Mouse (Mus musculus): Measurements from ENCODE around the gene Anpep. TPM values are rescaled to one million over a fixed set of nuclear protein-coding genes. Genes with fewer than 3 reads are reported as not detected.
A peak's percentile ranks its signal among the peaks of the same experiment; 100 is the strongest.

Anpep gene
- total RNA-seq, 2 experiments from 2014 or later = 1.8 TPM; not detected in 1

DNA sequence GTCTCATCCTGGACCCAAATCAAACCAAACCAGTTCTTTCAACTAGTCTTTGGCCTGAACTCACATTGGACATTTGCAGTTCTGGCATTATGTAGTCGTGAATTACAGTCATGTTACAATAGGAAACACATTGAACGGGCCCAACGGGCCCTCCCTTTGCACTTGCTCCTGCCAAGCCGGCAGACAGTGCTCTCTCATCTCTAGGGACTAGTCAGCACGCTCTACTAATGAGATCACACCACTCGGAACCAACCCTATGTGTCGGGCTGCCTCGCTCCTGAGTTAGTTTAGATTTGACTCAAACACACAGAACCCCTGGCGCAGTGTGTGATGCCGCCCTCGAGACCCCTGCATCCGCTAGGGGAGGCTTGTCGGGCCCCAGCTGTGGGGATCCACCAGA is 7.0 kb upstream of the Anpep start:
- ATAC-seq (ENCODE audit: poor library complexity, severe bottlenecking) = no peak

DNA sequence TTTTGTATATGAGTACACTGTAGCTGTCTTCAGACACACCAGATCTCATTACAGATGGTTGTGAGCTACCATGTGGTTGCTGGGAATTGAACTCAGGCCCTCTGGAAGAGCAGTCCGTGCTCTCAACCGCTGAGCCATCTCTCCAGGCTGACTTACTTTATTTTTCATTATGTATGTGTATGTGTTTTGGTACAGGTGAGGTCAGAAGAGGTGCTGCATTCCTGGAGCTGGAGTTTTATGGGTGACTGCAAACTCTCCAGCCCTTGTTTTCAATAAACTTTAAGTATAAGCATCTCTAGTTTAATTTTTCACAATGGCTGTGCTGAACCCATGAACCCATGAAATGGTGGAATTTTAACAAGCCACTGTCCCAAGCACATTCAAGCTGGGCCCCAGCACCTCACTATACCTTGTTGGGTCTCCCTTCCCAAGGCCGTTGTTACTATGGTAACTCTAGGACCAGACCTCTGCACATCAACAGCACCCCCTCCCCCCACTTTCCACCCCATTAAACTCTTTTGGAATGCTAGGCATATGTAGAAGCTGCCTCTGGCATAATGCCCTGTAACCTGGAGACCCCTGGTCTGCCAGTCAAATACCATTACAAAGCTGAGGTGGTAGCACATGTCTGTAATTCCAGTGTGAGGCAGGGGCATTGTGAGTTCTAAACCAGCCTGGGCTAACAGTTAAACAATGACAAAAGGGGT is 5.6 kb upstream of the Anpep start:
- ATAC-seq (ENCODE audit: poor library complexity, severe bottlenecking) = no peak

DNA sequence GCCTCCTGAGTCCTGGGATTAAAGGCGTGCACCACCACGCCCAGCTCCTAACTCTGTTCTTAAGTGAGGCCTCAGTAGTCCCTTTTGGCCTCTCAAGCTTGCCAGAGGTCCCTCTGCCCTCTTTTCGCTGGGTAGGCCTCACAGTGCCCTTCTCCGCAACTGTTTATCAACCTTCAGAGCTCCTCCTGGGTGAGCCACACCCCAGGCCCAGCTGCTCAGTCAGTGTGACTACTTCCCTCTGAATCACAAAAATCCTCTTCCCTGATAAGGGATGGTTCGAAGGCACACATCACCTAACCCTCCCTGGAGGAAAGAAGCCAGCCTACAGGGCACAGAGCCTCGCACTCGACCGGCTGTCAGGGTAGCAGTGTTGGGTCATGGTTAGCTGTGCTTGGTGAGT is 935 bp upstream of the Anpep start:
- no peak for ATAC-seq (ENCODE audit: poor library complexity, severe bottlenecking)

DNA sequence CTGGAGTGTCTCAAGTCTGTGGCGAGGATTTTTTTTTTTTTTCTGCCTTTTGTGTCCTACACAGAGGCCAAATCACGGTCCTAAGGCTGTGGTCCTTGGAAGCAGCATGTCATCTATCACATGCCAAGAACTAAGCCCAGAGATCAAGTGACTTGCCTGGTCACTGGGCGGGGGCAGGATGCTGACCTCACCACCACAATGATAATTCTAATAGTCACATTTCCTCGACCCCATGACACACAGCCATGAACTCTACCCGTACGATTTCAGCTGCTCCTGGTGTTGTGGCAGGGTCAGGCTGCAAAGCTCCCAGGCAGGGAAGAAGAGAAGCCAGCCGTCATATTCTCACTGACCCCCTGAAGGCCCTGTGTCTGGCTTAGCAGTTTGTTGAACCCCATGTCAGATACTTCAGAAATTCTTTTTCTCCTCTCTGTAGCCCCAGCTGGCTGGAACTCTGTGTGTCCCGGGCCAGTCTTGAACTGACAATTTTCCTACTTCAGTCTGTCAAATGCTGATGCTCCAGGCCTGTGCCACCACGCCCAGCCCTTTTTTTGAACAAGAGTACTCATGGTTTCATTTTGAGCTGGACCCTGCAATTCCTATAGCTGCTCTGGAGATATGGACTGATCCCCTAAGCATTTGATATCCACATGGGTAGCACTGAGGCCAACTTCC is 1.8 kb downstream of the Anpep start:
- ATAC-seq (ENCODE audit: poor library complexity, severe bottlenecking) = 0 out of 2 replicates have a peak, but pooled peaks have one; percentile 21

DNA sequence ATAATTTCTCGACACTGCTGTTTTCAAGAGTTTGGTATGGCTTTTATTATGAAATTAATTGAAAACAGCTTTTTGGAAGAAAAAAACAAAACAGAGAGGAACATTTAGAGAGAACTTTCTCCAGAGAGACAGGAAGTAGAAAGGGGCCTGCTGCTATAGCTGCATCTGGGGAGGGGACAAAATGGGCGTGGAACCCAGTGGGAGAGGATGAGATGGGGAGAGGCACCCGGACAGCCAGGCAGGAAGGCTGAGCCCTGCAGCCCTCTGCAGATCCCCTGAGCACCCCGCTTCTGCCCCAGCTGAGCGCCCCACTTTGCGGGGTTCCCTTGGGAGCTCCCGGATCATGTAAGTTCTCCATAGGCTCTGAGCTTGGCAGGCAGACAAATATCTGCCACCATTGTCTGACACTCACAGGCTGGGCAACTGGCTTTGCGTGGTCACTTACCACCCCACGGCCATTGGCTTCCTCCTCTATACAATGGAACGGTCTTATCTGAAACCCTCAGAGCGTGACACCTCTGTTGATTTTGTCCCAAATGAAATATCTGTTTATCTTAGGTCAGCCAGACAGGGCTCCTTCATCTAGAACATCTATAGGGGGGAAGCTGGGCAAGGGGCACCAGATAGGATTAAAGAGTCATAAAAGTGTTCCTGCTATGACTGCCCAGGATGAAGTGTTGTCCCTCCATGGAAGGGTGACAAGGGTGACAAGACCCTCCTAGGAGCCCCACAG is 2.5 kb downstream of the Anpep start:
- ATAC-seq (ENCODE audit: poor library complexity, severe bottlenecking) = no peak

DNA sequence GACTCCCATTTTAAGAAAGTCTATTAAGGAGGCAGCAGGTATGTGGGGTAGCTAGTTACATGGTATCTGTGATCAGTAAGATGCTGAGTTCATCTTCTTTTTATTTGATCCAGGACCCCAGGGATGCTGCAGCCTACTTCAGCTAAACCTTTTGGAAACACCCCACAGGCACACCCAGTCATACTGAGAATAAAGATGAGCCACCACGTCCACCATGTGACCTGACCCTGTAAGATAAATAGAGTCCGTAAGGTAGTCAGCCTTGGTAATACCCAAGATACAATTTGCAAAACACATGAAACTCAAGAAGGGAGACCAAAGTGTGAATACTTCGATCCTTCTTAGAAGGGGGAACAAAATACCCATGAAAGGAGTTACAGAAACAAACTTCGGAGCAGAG is 4.6 kb downstream of the Anpep start:
- ATAC-seq (ENCODE audit: poor library complexity, severe bottlenecking) = no peak

DNA sequence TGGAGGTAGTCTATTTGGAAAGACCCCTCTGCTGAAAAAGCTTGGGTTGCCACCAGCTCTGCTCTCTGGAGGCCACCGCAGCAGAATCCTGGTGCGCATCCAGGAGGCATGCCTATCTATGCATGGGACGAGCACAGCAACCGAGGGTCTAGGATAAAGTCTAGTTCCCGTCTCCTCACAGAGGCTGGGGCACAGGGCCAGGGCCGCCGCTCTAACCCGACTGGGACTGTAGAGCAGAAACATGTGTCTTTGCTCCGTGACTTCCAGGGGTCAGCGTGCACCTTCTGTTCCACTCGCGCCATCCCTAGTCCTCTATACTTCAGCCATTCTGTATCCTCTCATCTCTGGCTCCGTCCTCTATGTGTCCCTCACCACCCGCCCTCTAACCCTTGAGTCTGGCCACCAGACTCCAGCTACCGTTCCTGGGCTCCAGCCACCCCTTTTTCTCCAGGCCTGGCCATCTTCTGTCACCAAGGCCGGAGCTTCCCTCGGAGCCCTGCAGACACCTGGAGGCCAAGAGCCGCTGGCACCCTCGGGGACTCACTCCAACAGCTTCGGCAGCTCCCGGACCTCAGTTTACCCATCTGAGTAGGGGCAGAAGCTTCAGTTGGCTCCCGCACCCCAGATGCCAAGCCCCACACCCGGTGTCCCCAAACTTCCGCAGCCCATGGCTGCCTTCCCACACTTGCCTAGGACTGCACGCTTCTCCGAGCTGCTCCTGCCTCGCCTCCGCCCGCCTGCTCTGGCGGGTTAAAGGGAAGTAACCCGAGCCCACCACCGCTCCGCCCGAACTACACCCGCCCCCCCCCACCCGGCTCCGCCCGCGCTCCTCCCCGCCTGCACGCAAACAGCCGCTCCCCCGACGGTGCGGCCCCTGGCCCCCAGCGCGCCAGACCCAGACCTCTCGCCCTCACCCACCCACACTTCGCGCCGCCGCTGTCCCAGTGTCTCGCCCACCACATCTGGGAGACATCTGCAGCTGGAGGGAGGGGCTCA is 13.1 kb downstream of the Anpep start:
- peak; percentile 47 for ATAC-seq (ENCODE audit: poor library complexity, severe bottlenecking)

DNA sequence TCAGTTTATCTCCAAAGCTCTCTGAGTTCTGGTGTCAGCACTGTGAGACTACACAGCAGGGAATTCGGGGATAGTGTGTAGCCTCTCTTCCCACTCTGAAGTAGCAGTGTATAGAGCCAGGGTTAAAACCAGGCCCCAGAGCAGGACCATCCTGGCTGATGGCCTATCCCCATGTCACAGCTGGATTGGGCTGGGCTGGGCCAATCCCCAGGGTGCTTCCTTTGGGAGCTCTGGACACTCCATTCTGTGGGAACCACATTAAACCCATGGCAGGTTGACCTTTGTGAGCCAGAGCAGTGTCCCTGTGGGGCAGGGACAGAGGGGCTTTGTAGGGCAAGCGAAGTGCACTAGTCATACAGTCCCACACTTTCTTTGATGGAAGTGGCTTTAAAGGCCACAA is 14.5 kb downstream of the Anpep start:
- ATAC-seq (ENCODE audit: poor library complexity, severe bottlenecking) = no peak

DNA sequence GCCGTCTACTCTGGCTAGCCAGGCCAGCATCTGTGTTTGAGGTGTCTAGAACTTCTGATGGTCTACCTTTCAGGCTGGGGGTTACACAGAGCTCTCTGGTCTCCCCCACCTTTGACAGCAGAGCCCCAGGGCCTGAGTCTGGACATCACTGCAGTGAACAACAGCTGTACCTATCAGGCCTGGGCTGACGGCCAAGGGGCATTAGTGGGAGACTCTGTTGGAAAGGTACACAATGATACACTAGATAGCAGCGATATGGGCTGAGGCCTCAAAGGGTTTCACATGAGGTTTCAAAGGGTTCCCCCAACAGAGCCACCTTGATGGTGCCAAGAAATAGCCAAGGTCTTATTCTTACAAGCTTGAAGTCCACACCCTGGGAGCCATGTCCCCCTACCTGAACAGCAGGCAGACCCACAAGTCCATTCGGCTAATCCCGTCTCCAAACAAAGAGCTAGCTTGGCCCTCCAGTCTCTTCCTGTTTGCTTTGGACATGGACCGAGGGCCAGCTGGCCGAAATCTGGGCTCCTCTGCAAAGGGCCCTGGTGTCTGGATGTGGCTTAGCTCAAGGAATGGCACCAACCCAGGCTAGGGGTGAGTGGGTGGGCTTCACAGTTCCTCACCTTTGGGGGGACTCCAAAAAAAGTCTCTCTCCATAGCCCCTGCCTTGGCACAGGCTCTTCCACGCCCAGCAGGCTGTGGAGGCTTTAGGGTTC is 16.6 kb downstream of the Anpep start:
- no peak for ATAC-seq (ENCODE audit: poor library complexity, severe bottlenecking)

DNA sequence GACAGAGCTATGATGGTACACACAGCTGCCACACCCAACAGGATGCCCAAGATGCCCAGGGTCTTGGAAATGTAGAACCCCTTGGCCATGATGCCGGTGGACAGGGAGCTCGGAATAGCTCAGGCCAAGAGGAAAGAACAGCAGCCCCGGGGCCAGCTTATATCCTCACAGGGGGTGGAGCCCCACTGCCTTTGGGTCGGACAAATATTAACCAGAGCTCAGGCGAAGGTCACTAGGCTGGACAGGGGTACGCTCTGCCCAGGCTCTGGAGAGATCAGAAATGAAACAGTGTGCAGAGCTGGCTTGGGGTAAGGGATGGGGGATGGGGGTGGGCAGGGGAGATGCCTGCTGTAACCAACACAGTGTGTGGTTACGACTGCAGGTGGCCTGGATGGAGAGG is 18.7 kb downstream of the Anpep start:
- no peak for ATAC-seq (ENCODE audit: poor library complexity, severe bottlenecking)

DNA sequence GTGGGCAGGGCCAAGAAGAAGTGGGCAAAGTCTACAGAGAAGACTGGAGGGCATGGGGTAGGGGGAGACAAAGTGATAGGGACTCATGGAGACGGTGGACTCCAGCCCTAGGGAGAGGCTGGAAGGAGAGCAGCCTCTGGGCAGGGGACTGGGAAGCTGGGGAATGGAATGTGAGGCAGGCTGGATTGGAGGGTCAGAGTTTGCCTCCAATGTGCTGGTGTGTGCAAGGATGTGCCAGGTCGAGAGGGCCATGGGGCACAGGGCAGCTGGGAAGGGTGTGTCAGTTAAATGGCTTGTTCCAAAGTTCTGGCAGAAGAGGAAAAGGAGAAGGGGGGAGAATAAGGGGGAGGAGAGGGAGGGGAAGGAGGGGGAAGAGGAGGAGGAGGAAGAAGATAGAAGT is 23.6 kb downstream of the Anpep start:
- no peak for ATAC-seq (ENCODE audit: poor library complexity, severe bottlenecking)

DNA sequence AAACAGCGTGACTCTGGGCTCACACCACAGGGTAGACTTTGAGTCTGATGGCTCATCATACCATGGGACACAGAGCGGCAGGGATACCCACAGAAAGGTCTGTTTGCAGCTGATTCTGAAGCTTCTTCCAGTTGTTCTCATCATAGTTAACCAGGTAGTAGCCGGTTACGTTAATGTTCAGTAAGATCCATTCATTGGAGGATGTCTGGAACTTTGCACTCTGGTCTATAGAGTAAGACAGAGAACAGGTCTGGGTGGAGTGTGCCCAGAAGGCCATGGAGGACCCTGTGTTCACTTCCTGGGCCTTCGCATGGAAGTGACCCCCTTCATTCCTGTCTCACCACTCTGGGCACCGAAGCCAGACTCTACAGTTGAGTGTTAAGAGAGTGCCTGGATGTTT is 25.7 kb downstream of the Anpep start:
- ATAC-seq (ENCODE audit: poor library complexity, severe bottlenecking) = no peak

DNA sequence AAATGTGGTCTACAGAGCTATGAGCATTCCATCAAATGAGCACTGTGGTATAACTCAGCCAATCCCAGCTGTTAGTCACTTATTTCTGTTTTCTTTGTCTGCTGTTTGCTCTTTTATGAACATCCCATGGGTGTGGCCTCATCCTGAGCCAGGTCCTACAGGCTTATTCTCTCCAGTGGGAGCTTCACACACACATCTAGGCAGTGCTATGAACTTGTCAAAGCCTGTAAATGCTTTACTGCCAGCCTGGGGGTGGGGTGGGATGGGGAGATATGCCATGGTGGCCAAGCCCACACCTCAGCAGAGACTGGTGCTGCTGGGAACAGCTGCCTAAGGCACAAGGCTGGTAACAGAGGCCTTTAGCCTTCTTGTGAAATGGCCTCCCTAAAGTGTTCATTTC is 27.9 kb downstream of the Anpep start:
- ATAC-seq (ENCODE audit: poor library complexity, severe bottlenecking) = no peak

DNA sequence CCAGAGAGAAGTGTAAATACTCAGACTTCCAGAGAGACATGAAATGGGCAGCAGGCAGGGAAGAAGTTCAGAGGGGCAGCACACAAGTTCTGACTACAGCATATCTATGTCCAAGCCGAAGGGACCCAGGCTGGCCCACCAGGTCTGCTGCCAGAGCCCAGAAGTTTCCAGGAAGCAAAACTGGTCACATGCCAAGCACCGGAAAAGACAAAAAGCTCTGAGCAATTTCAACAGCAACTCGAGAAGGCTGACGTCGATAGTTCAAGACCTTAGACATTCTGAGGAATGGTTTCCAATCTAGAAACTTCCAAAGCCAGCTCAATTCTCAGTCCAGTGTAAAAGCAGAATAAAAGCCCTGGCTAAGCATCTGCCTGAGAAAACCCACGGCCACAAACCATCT is 29.3 kb downstream of the Anpep start:
- no peak for ATAC-seq (ENCODE audit: poor library complexity, severe bottlenecking)

DNA sequence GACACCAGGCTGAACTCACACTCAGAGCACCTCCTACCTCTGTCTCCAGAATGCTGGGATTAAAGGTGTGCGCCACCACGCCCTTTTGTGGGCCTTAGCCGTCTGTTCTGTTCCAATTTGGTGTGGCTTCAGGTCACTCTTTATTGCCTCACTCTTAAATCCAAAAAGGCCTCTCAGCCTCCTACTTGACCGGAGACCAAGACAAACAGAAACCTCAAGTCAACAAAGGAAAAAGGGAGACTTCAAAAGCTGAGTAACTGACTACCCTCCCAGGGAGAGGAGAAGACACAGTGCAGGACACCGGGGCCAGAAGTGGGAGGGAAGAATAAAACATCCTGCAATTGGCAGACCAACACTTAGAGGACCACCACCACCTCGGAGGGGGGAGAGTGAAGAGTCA is 29.7 kb downstream of the Anpep start:
- no peak for ATAC-seq (ENCODE audit: poor library complexity, severe bottlenecking)

DNA sequence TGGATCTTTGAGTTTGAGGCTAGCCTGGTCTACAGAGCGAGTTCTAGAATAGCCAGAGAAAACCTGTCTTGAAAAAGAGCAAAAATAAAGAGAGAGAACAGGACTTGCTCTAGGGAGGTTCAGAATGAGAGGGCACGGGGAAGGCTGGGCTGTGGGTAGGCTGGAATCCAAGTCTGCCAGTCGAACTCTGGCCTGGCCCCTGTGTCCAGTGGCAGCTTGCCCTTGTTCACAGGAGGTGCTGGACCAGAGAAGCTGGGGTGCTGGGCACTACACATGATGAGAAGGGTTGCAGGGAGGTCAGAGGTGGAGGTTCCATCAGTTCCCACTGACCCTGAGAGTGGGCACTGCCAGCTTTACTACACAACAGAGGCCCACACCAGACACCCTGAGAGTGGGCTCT is 32.5 kb downstream of the Anpep start:
- ATAC-seq (ENCODE audit: poor library complexity, severe bottlenecking) = no peak

DNA sequence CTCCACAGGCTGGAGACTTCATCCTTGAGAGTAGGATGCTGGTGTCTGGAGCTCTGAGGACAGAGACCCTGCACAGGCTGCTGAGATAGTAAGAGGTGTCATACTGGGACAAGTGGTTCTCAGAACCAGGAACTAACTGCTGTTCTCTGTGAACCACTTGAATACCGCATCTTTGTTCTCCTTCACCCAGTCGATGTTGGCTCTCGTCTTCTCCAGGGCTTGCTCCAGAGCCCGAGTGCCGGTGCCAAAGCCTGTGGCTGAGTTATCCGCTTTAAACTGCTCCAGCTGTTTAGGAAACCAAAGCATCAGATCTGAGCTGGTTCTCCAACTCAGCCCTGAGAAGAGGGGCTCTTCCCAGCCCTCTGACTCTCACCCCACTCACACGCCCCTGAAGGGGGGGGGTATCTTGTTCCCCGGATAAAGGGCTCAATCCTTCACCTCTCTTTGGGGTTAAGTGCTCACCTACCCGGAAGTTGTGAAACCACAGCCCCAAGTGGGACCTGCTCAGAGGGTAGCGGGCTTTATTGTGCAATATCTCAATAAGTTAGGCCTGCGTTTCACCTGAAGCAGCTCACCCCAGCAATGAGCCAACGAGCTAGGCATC is 38.7 kb downstream of the Anpep start:
- peak; percentile 30 for ATAC-seq (ENCODE audit: poor library complexity, severe bottlenecking)

DNA sequence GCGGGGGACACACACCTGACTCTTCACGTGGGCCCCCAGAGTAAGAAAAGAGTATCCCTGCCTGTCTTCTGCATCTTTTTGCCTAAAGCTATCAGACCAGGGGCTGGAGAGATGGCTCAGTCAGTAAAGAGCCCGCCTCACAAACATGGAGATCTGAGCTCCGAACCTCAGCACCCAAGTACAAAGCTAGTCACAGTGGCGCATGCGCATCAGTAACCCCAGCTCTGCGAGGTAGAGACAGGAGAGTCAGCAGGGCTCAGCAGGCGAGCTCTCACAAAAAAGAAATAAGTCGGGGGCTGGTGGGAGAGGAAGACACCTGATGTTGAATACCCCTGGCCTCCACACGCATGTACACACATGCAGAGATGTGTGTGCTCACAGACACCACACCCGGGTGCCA is 40.9 kb downstream of the Anpep start:
- no peak for ATAC-seq (ENCODE audit: poor library complexity, severe bottlenecking)

DNA sequence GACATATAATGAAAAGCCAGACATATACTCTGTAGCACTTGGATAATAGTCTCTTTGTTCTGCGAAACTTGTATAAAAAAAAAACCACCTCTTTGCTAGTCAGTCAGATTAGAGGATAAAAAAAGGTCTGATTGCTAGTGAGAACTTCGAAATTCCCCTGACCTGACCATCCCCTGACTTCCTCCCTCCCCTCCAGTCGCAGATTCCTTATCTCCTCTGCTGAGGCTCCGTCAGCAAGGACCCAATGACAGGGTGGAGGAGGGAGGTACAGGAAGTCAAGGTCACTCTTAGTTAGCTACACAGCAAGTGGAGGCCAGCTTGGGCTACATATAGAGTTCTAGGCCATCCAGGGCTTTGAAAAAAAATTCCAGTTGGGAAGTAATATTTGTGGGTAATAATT is 41.3 kb downstream of the Anpep start:
- no peak for ATAC-seq (ENCODE audit: poor library complexity, severe bottlenecking)

DNA sequence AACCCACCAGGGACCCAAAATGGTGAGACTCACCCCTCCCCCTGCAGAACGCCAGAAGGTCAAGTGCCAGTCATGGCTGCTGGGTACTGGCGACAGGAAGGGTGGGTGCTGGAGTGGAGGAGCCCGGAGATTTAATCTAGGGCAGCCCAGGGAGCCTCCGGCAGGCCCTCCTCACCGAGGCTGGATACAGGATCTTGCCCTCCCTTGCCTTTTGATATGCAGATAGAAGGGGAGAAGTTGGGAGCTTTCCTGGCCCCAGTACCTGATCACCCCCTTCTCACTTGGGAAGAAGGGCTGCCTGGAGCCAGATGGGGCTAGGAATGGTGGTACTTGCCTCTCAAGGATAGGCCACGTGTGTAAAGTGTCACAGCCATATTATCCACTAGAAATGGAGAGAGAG is 42.5 kb downstream of the Anpep start:
- ATAC-seq (ENCODE audit: poor library complexity, severe bottlenecking) = no peak
